Mouse (Mus musculus) stomach, postnatal 0 days (tissue): ENCODE measurements around the gene Opa1.

Experiments used
- CTCF ChIP-seq: IDR thresholded peaks from 2 replicates; pipeline ENCODE4 v1.5.1; 2016; ENCODE audit warnings: antibody characterized with exemption, low read depth, mild to moderate bottlenecking, moderate library complexity
- EP300 ChIP-seq: optimal IDR thresholded peaks from 2 replicates; pipeline ENCODE3; 2016; ENCODE audit warnings: antibody characterized with exemption

- no peak for TF ChIP-seq CTCF
- no peak for TF ChIP-seq EP300
These were observed 84.1 kb downstream of the Opa1 start for GRCm38 (mm10) chr16:29663042-29663758.
